Mouse (Mus musculus): ENCODE results near the gene Got1. TPM values are rescaled to one million over a fixed set of nuclear protein-coding genes. Genes with fewer than 3 reads are reported as not detected.

The Got1 gene
- 49.3 and 51.1 TPM in 2 replicates for polyA plus RNA-seq (2015; fragmentation: Nextera tagmentation; extraction: Ambion mirVana)

- Histone ChIP-seq H3K4me2 (replicated peaks; ENCODE audit: low read depth) (peak within 1 kb of the TSS; percentile 83), H3K36me3 (ENCODE audit: control insufficient read depth, insufficient read depth, low read length) (no peaks in the 10 kb centered on the region), H3K9me3 (ENCODE audit: control insufficient read depth, low read length) (no peaks in the 10 kb centered on the region), H3K27me3 (ENCODE audit: control insufficient read depth, insufficient read depth, low read length) (no peaks in the 10 kb centered on the region), H3K4me3 (ENCODE audit: low read depth, low read length) (peak within 1 kb of the TSS; percentile 66), H3K27ac (replicated peaks) (peak within 1 kb of the TSS; percentile 50), H3K9ac (ENCODE audit: low read length) (peak within 1 kb of the TSS; percentile 65), H3K4me1 (replicated peaks; ENCODE audit: control insufficient read depth, insufficient read depth) (no peaks in the 10 kb centered on the region)
- TF ChIP-seq EP300 (optimal IDR thresholded peaks at IDR 0.05) (peak; percentile 44), CTCF (IDR thresholded peaks at IDR 0.05; ENCODE audit: low read depth) (no peak; the same call in 1 of the 2 replicates)
- ATAC-seq (ENCODE audit: low FRiP score, low TSS enrichment), result peak; percentile 99
- DNase-seq (ENCODE audit: low spot score), result peak; percentile 95
- WGBS, result under 1% methylated on average over 58 of the region's 58 CpGs
Measured at GRCm38 (mm10) chr19:43524187-43525103, at the start of gene Got1. Gene Got1 (minus strand): TSS chr19:43524605.

GRCm38 (mm10) chr19:43570831-43571790 lies 46.7 kb upstream of the Got1 start:
- Histone ChIP-seq H3K27ac (replicated peaks) (no peak overlapping the region), H3K4me3 (ENCODE audit: low read depth, low read length) (peak overlapping the region; percentile 35), H3K36me3 (ENCODE audit: control insufficient read depth, insufficient read depth, low read length) (no peaks in the 10 kb centered on the region), H3K9ac (ENCODE audit: low read length) (peak overlapping the region; percentile 41; the same call in 1 of the 2 replicates), H3K4me2 (replicated peaks; ENCODE audit: low read depth) (peak overlapping the region; percentile 63), H3K27me3 (ENCODE audit: control insufficient read depth, insufficient read depth, low read length) (0 out of 2 replicates have a peak, but pooled peaks cover 2% of the 10 kb centered on the region), H3K9me3 (ENCODE audit: control insufficient read depth, low read length) (no peaks in the 10 kb centered on the region), H3K4me1 (replicated peaks; ENCODE audit: control insufficient read depth, insufficient read depth) (no peaks in the 10 kb centered on the region)
- peak; percentile 68 for ATAC-seq (ENCODE audit: low FRiP score, low TSS enrichment)
- TF ChIP-seq CTCF (IDR thresholded peaks at IDR 0.05; ENCODE audit: low read depth) (peak; percentile 90), EP300 (optimal IDR thresholded peaks at IDR 0.05) (no peak)
- WGBS, result 13% methylated on average over 32 of the region's 32 CpGs
- peak; percentile 80 for DNase-seq (ENCODE audit: low spot score)

GRCm38 (mm10) chr19:43569133-43569532 lies 44.7 kb upstream of the Got1 start:
- no peaks in the 10 kb centered on the region for H3K36me3 ChIP-seq (ENCODE audit: control insufficient read depth, insufficient read depth, low read length)
- H3K27ac ChIP-seq (replicated peaks), result no peak overlapping the region
- no peaks in the 10 kb centered on the region for H3K9me3 ChIP-seq (ENCODE audit: control insufficient read depth, low read length)
- no peak overlapping the region for H3K9ac ChIP-seq (ENCODE audit: low read length)
- ATAC-seq (ENCODE audit: low FRiP score, low TSS enrichment), result no peak
- H3K4me3 ChIP-seq (ENCODE audit: low read depth, low read length), result no peak overlapping the region
- H3K4me1 ChIP-seq (replicated peaks; ENCODE audit: control insufficient read depth, insufficient read depth), result no peaks in the 10 kb centered on the region
- 62% methylated on average over 6 of the region's 6 CpGs for WGBS
- DNase-seq (ENCODE audit: low spot score), result no peak
- H3K4me2 ChIP-seq (replicated peaks; ENCODE audit: low read depth), result no peak overlapping the region
- TF ChIP-seq EP300 (optimal IDR thresholded peaks at IDR 0.05) (no peak), CTCF (IDR thresholded peaks at IDR 0.05; ENCODE audit: low read depth) (no peak)
- 0 out of 2 replicates have a peak, but pooled peaks cover 2% of the 10 kb centered on the region for H3K27me3 ChIP-seq (ENCODE audit: control insufficient read depth, insufficient read depth, low read length)

- Histone ChIP-seq H3K27ac (replicated peaks) (no peak overlapping the region), H3K4me2 (replicated peaks; ENCODE audit: low read depth) (no peak overlapping the region), H3K9ac (ENCODE audit: low read length) (no peak overlapping the region), H3K9me3 (ENCODE audit: control insufficient read depth, low read length) (no peaks in the 10 kb centered on the region), H3K4me3 (ENCODE audit: low read depth, low read length) (no peak overlapping the region), H3K4me1 (replicated peaks; ENCODE audit: control insufficient read depth, insufficient read depth) (no peaks in the 10 kb centered on the region), H3K27me3 (ENCODE audit: control insufficient read depth, insufficient read depth, low read length) (0 out of 2 replicates have a peak, but pooled peaks cover 2% of the 10 kb centered on the region), H3K36me3 (ENCODE audit: control insufficient read depth, insufficient read depth, low read length) (no peaks in the 10 kb centered on the region)
- ATAC-seq (ENCODE audit: low FRiP score, low TSS enrichment), result no peak
- TF ChIP-seq EP300 (optimal IDR thresholded peaks at IDR 0.05) (no peak), CTCF (IDR thresholded peaks at IDR 0.05; ENCODE audit: low read depth) (peak; percentile 50; the same call in 1 of the 2 replicates)
- 59% methylated on average over 9 of the region's 9 CpGs for WGBS
- no peak for DNase-seq (ENCODE audit: low spot score)
Measured at GRCm38 (mm10) chr19:43568298-43568697, 43.9 kb upstream of the Got1 start.

GRCm38 (mm10) chr19:43563166-43563565 lies 38.8 kb upstream of the Got1 start:
- Histone ChIP-seq H3K4me2 (replicated peaks; ENCODE audit: low read depth) (no peak overlapping the region), H3K9me3 (ENCODE audit: control insufficient read depth, low read length) (no peaks in the 10 kb centered on the region), H3K4me1 (replicated peaks; ENCODE audit: control insufficient read depth, insufficient read depth) (no peaks in the 10 kb centered on the region), H3K27ac (replicated peaks) (no peak overlapping the region; the same call in 1 of the 2 replicates), H3K9ac (ENCODE audit: low read length) (no peak overlapping the region), H3K36me3 (ENCODE audit: control insufficient read depth, insufficient read depth, low read length) (no peaks in the 10 kb centered on the region), H3K4me3 (ENCODE audit: low read depth, low read length) (no peak overlapping the region), H3K27me3 (ENCODE audit: control insufficient read depth, insufficient read depth, low read length) (no peaks in the 10 kb centered on the region)
- DNase-seq (ENCODE audit: low spot score) (peak; percentile 49), ATAC-seq (ENCODE audit: low FRiP score, low TSS enrichment) (peak; percentile 51; the same call in 1 of the 2 replicates)
- TF ChIP-seq CTCF (IDR thresholded peaks at IDR 0.05; ENCODE audit: low read depth), result no peak
- TF ChIP-seq EP300 (optimal IDR thresholded peaks at IDR 0.05), result no peak
- WGBS, result 21% methylated on average over 5 of the region's 5 CpGs

Measured in stomach, postnatal 0 days (tissue).